Mouse (Mus musculus) heart, postnatal 0 days (tissue): Measurements from ENCODE around the gene Xrcc3.

Experiments used
- CTCF ChIP-seq: IDR thresholded peaks from 2 replicates; pipeline ENCODE4 v1.5.1; 2016; ENCODE audit warnings: antibody characterized with exemption, control low read depth, low read depth
- EP300 ChIP-seq: IDR thresholded peaks from 2 replicates; pipeline ENCODE4 v1.6.1; 2016; ENCODE audit warnings: antibody characterized with exemption, low read depth

DNA sequence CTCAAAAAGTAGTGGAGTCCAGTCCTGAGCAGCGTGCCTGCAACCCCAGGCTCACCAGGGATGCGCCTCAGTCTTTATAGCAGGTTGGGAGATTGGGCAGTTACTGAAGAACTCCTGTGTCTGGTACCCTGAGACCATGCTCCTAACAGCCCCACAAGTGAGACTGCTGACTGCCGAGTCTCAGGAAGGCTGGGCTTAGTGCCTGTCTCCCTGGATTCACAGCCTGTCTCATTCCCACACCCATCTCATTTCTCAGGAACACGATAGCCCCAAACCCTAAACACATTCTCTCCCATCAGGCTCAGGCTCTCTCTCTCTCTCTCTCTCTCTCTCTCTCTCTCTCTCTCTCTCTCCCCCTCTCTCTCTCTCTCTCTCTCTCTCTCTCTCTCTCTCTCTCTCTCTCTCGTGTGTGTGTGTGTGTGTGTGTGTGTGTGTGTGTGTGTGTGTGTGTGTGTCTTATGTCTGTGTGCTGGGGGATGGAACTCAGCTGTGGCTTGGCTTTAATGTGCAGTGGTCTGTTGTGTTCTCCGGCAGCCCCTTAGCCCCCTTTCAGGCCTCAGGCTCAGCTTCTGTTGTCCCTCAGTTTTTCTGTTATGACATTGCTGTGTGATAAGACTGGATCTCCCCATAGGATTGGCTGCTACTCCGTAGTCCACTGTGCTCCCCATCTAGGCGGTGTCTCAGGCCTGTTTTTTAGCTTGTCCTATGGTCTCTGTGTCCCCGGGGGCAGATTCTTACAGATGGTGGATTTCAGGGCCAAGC, 43.7 kb downstream of the Xrcc3 start:
- no peak for TF ChIP-seq CTCF
- TF ChIP-seq EP300 = no peak
